Mouse (Mus musculus) ES-E14 (cell line): ENCODE data around the gene Prkd3. TPM values are rescaled to one million over a fixed set of nuclear protein-coding genes. Genes with fewer than 3 reads are reported as not detected.

Experiments used
- DNase-seq: peaks from one replicate; pipeline ENCODE4 v3.0.0-alpha.2; 2013; ENCODE audit warnings: low read depth, low spot score
- H3K27ac ChIP-seq: 2 replicates; pipeline ENCODE4 v1.5.1; 2012; ENCODE audit warnings: low read depth, mild to moderate bottlenecking, low read length, moderate library complexity, mixed read lengths; ENCODE audit not compliant: poor library complexity, insufficient read depth, severe bottlenecking
- H3K36me3 ChIP-seq: 2 replicates; pipeline ENCODE4 v1.6.1; 2012; ENCODE audit warnings: mild to moderate bottlenecking, low read length, moderate library complexity, mixed read lengths; ENCODE audit not compliant: control insufficient read depth, poor library complexity, insufficient read depth, severe bottlenecking
- H3K4me1 ChIP-seq, 2 experiments: fragments of 150-350 bp in 1 of 2; sonication (generic) in 1 of 2; 2 replicates each; pipeline ENCODE4 v1.6.1; 2012; ENCODE audit warnings: low read length in 2 of 2, mild to moderate bottlenecking in 1 of 2, mixed read lengths in 1 of 2; ENCODE audit not compliant: control insufficient read depth in 2 of 2, insufficient read depth in 2 of 2, poor library complexity in 1 of 2
- H3K4me3 ChIP-seq, 2 experiments: fragments of 150-350 bp in 1 of 2; sonication (generic) in 1 of 2; 2 replicates each; pipeline ENCODE4 v1.5.1; 2012; ENCODE audit warnings: low read length in 2 of 2, low read depth in 1 of 2, mild to moderate bottlenecking in 1 of 2, mixed read lengths in 1 of 2; ENCODE audit not compliant: insufficient read depth in 1 of 2, poor library complexity in 1 of 2, severe bottlenecking in 1 of 2
- H3K9ac ChIP-seq: 2 replicates; pipeline ENCODE4 v1.6.1; 2012; ENCODE audit warnings: low read depth, mild to moderate bottlenecking, low read length, mixed read lengths; ENCODE audit not compliant: poor library complexity, insufficient read depth, severe bottlenecking
- H3K9me3 ChIP-seq: fragments of 150-350 bp; sonication (generic); 2 replicates; pipeline ENCODE4 v1.6.1; 2012; ENCODE audit warnings: low read depth, mild to moderate bottlenecking, low read length; ENCODE audit not compliant: control insufficient read depth, insufficient read depth
- CHD2 ChIP-seq: IDR thresholded peaks from 2 replicates; pipeline ENCODE4 v1.6.1; 2014; ENCODE audit warnings: mild to moderate bottlenecking, low read depth, low read length, inconsistent platforms
- HCFC1 ChIP-seq: IDR thresholded peaks from 2 replicates; pipeline ENCODE4 v1.6.1; 2012; ENCODE audit warnings: low read length, inconsistent platforms, borderline replicate concordance; ENCODE audit not compliant: insufficient read depth
- MAFK ChIP-seq: IDR thresholded peaks from 2 replicates; pipeline ENCODE4 v1.6.1; 2014; ENCODE audit warnings: mild to moderate bottlenecking, low read depth, low read length, inconsistent platforms; ENCODE audit not compliant: insufficient read depth
- ZC3H11A ChIP-seq: IDR thresholded peaks from 2 replicates; pipeline ENCODE4 v1.6.1; 2012; ENCODE audit warnings: low read depth, mild to moderate bottlenecking, inconsistent platforms, low read length, borderline replicate concordance
- ZNF384 ChIP-seq: IDR thresholded peaks from 2 replicates; pipeline ENCODE4 v1.6.1; 2012; ENCODE audit warnings: low read depth, low read length, inconsistent platforms
- in situ Hi-C, 2 experiments: fragments of 600-800 bp; cut with MboI; formaldehyde crosslinking; loops; one replicate each; pipeline ENCODE4 v1.15.1; 2025; ENCODE audit warnings: low sequenced_read_pairs in 2 of 2, inconsistent platforms in 1 of 2; ENCODE audit not compliant: unreplicated experiment in 2 of 2
- total RNA-seq: library from RNA; depleted of rRNA; stranded (reverse); fragments of 300-350 nt; gene quantifications from 2 replicates; pipeline ENCODE4 v1.2.3, GENCODE M21; 2012

Gene Prkd3
- total RNA-seq, 1 experiment = 25.7 TPM

- TF ChIP-seq HCFC1 = no peak
- no peak for TF ChIP-seq MAFK
- no peak for TF ChIP-seq ZC3H11A
- no peak for TF ChIP-seq CHD2
- no peak for TF ChIP-seq ZNF384
- no peak overlapping the region for H3K4me3 ChIP-seq
- no peak for DNase-seq
- H3K9ac ChIP-seq = no peak overlapping the region
- H3K36me3 ChIP-seq = no peaks in the 10 kb centered on the region
- H3K9me3 ChIP-seq = no peaks in the 10 kb centered on the region
- H3K4me1 ChIP-seq = no peaks in the 10 kb centered on the region
- in situ Hi-C loops = no loop called here
- H3K27ac ChIP-seq = no peak overlapping the region
These were observed 2.2 kb downstream of the Prkd3 start for GRCm38 (mm10) chr17:79018422-79018821.

GRCm38 (mm10) chr17:79015831-79016230 is 4.8 kb downstream of the Prkd3 start:
- H3K36me3 ChIP-seq = peaks cover 2% of the 10 kb centered on the region
- H3K9me3 ChIP-seq = no peaks in the 10 kb centered on the region
- TF ChIP-seq CHD2 (no peak), HCFC1 (no peak), ZC3H11A (no peak), ZNF384 (no peak)
- in situ Hi-C loops = no loop called here
- DNase-seq = no peak
- H3K9ac ChIP-seq = no peak overlapping the region
- no peak overlapping the region for H3K4me3 ChIP-seq
- no peak overlapping the region for H3K27ac ChIP-seq
- H3K4me1 ChIP-seq = no peaks in the 10 kb centered on the region

- TF ChIP-seq ZC3H11A (no peak), CHD2 (no peak), ZNF384 (no peak), MAFK (no peak), HCFC1 (no peak)
- H3K27ac ChIP-seq = no peak overlapping the region
- H3K4me3 ChIP-seq = no peak overlapping the region
- H3K36me3 ChIP-seq = peaks cover 2% of the 10 kb centered on the region
- in situ Hi-C loops = no loop called here
- no peaks in the 10 kb centered on the region for H3K4me1 ChIP-seq
- no peaks in the 10 kb centered on the region for H3K9me3 ChIP-seq
- H3K9ac ChIP-seq = no peak overlapping the region
- no peak for DNase-seq
These were observed 5.5 kb downstream of the Prkd3 start for GRCm38 (mm10) chr17:79014911-79015685.

GRCm38 (mm10) chr17:79013625-79014024 is 7.0 kb downstream of the Prkd3 start:
- Histone ChIP-seq H3K4me1 (no peaks in the 10 kb centered on the region), H3K36me3 (peaks cover 2% of the 10 kb centered on the region), H3K4me3 (no peak overlapping the region), H3K9me3 (no peaks in the 10 kb centered on the region), H3K27ac (no peak overlapping the region), H3K9ac (no peak overlapping the region)
- in situ Hi-C loops = no loop called here
- no peak for DNase-seq
- TF ChIP-seq ZNF384 (no peak), ZC3H11A (no peak), MAFK (no peak), CHD2 (no peak), HCFC1 (no peak)

- Histone ChIP-seq H3K9ac (no peak overlapping the region), H3K9me3 (no peaks in the 10 kb centered on the region), H3K27ac (no peak overlapping the region), H3K36me3 (no peaks in the 10 kb centered on the region), H3K4me1 (peaks cover 0 to 2% of the 10 kb centered on the region in 2 experiments; a peak in 2 of 4 replicates), H3K4me3 (no peak overlapping the region)
- no peak for TF ChIP-seq MAFK
- no peak for TF ChIP-seq ZC3H11A
- TF ChIP-seq ZNF384 = no peak
- no peak for TF ChIP-seq CHD2
- no peak for TF ChIP-seq HCFC1
- DNase-seq = no peak
- in situ Hi-C loops = no loop called here
These were observed 20.8 kb downstream of the Prkd3 start for GRCm38 (mm10) chr17:78999745-79000270.
